Mouse (Mus musculus) left cerebral cortex, adult 11 months (tissue): ENCODE measurements at regions not wholly inside any gene's neighbourhood (a gene's known extent, or its start where the extent isn't known, plus 50 kb on each side); places are given as distances from the start of the nearest gene placed in this dataset.

Experiments used
- DNase-seq: peaks from one replicate; pipeline ENCODE4 v3.0.0; 2022; ENCODE audit warnings: low spot score

- DNase-seq, result no peak
These were observed 163.8 kb downstream of the Gm26897 start for GRCm38 (mm10) chr5:111897568-111897967.

GRCm38 (mm10) chr5:111898482-111898881 is 164.8 kb downstream of the Gm26897 start:
- no peak for DNase-seq

GRCm38 (mm10) chr5:111901197-111901596 is 167.5 kb downstream of the Gm26897 start:
- no peak for DNase-seq

- no peak for DNase-seq
These were observed 168.0 kb downstream of the Gm26897 start for GRCm38 (mm10) chr5:111901678-111902077.

- DNase-seq, result no peak
These were observed 174.4 kb downstream of the Gm26897 start for GRCm38 (mm10) chr5:111908085-111908484.

GRCm38 (mm10) chr5:111910514-111910913 is 176.8 kb downstream of the Gm26897 start:
- no peak for DNase-seq

GRCm38 (mm10) chr5:111913354-111913753 is 179.6 kb downstream of the Gm26897 start:
- no peak for DNase-seq

GRCm38 (mm10) chr5:111914296-111914695 is 180.6 kb downstream of the Gm26897 start:
- DNase-seq, result no peak

- no peak for DNase-seq
These were observed 184.0 kb downstream of the Gm26897 start for GRCm38 (mm10) chr5:111917643-111918252.

GRCm38 (mm10) chr5:111918888-111919287 is 185.2 kb downstream of the Gm26897 start:
- DNase-seq, result no peak

- no peak for DNase-seq
These were observed 189.4 kb downstream of the Gm26897 start for GRCm38 (mm10) chr5:111922991-111923701.

- DNase-seq, result no peak
These were observed 192.0 kb downstream of the Gm26897 start for GRCm38 (mm10) chr5:111925757-111926156.

GRCm38 (mm10) chr5:111929180-111929990 is 195.7 kb downstream of the Gm26897 start:
- no peak for DNase-seq

- no peak for DNase-seq
These were observed 196.2 kb downstream of the Gm26897 start for GRCm38 (mm10) chr5:111929991-111930339.

- DNase-seq, result no peak
These were observed 198.0 kb downstream of the Gm26897 start for GRCm38 (mm10) chr5:111931733-111932132.

GRCm38 (mm10) chr5:111935381-111936134 is 201.8 kb downstream of the Gm26897 start:
- DNase-seq, result no peak

GRCm38 (mm10) chr5:111941831-111942230 is 208.1 kb downstream of the Gm26897 start:
- DNase-seq, result no peak

- no peak for DNase-seq
These were observed 209.1 kb downstream of the Gm26897 start for GRCm38 (mm10) chr5:111942792-111943191.

GRCm38 (mm10) chr5:111943337-111944162 is 209.8 kb downstream of the Gm26897 start:
- DNase-seq, result no peak

GRCm38 (mm10) chr5:111944273-111944971 is 210.7 kb downstream of the Gm26897 start:
- DNase-seq, result no peak

GRCm38 (mm10) chr5:111944972-111945285 is 211.2 kb downstream of the Gm26897 start:
- DNase-seq, result no peak
